Mouse (Mus musculus) liver, adult 2 months (tissue): ENCODE data around the gene Rapgef2. TPM values are rescaled to one million over a fixed set of nuclear protein-coding genes. Genes with fewer than 3 reads are reported as not detected.

ENCODE experiments used
- DNase-seq: peaks from one replicate; pipeline ENCODE4 v3.0.0-alpha.2; 2011; ENCODE audit warnings: low read depth, low spot score; ENCODE audit errors: extremely low read depth
- H3K27ac ChIP-seq: fragments of 200-500 bp; replicated peaks from 2 replicates; pipeline ENCODE4 v1.5.1; 2012; ENCODE audit warnings: low read depth, mild to moderate bottlenecking, control low read depth, inconsistent platforms, low read length; ENCODE audit not compliant: insufficient read depth
- H3K27me3 ChIP-seq: fragments of 200-500 bp; 2 replicates; pipeline ENCODE4 v1.6.1; 2012; ENCODE audit warnings: mild to moderate bottlenecking, moderate library complexity, low read length, inconsistent platforms; ENCODE audit not compliant: control insufficient read depth, insufficient read depth
- H3K36me3 ChIP-seq: fragments of 200-500 bp; 2 replicates; pipeline ENCODE4 v1.6.1; 2012; ENCODE audit warnings: low read length, inconsistent platforms; ENCODE audit not compliant: control insufficient read depth, insufficient read depth
- H3K4me1 ChIP-seq: fragments of 200-500 bp; 2 replicates; pipeline ENCODE4 v1.6.1; 2011; ENCODE audit warnings: low read length; ENCODE audit not compliant: control insufficient read depth, insufficient read depth
- H3K4me3 ChIP-seq: fragments of 200-500 bp; 2 replicates; pipeline ENCODE4 v1.5.1; 2011; ENCODE audit warnings: low read depth, mild to moderate bottlenecking, control low read depth, low read length, moderate library complexity; ENCODE audit not compliant: insufficient read depth
- H3K79me2 ChIP-seq: fragments of 200-500 bp; 2 replicates; pipeline ENCODE4 v1.6.1; 2012; ENCODE audit warnings: inconsistent platforms, mild to moderate bottlenecking, low read length, moderate library complexity; ENCODE audit not compliant: control insufficient read depth, insufficient read depth
- H3K9ac ChIP-seq: fragments of 200-500 bp; 2 replicates; pipeline ENCODE4 v1.6.1; 2012; ENCODE audit warnings: low read depth, mild to moderate bottlenecking, control low read depth, inconsistent platforms, low read length
- CTCF ChIP-seq: fragments of 200-500 bp; IDR thresholded peaks from 2 replicates; pipeline ENCODE4 v1.5.1; 2011; ENCODE audit warnings: low read depth, low read length, control low read depth
- POLR2A ChIP-seq: fragments of 200-500 bp; IDR thresholded peaks from 2 replicates; pipeline ENCODE4 v1.6.1; 2011; ENCODE audit warnings: low read length, control low read depth; ENCODE audit not compliant: insufficient read depth; ENCODE audit errors: extremely low read depth
- WGBS: fragments of 180-500 bp; shearing (Covaris S2); methylation state at CpG from one replicate; pipeline ENCODE4 v1.1.7; 2018; 5-methylcytosine and 5-hydroxymethylcytosine counted together
- polyA plus RNA-seq: library from polyadenylated mRNA; depleted of rRNA; stranded (reverse); fragments of >200 nt; gene quantifications from 2 replicates; pipeline ENCODE4 v1.2.3, GENCODE M21; 2012; rRNA removed
- total RNA-seq: library from RNA; depleted of rRNA; stranded (reverse); fragments of >200 nt; gene quantifications from 2 replicates; pipeline ENCODE4 v1.2.3, GENCODE M21; 2014; rRNA removed

The Rapgef2 gene
- 15.3 and 21.1 TPM in 2 replicates for total RNA-seq
- polyA plus RNA-seq = 3.1 and 4.2 TPM in 2 replicates

- Histone ChIP-seq H3K4me3 (peak within 1 kb of the TSS; percentile 94), H3K36me3 (no peaks in the 10 kb centered on the region), H3K9ac (peak within 1 kb of the TSS; percentile 96), H3K27ac (peak within 1 kb of the TSS; percentile 89), H3K79me2 (peaks cover 31% of the 10 kb centered on the region), H3K4me1 (peaks cover 18% of the 10 kb centered on the region), H3K27me3 (no peaks in the 10 kb centered on the region)
- WGBS = under 1% methylated on average over 91 of the region's 97 CpGs
- TF ChIP-seq POLR2A = 0 out of 2 replicates have a peak, but pooled peaks have one; percentile 24
- TF ChIP-seq CTCF = peak; percentile 30; the same call in 1 of the 2 replicates
- DNase-seq = peak; percentile 56
Observed at GRCm38 (mm10) chr3:79286376-79287107, at the start of gene Rapgef2. Rapgef2 (minus strand) TSS chr3:79286517.

GRCm38 (mm10) chr3:79333643-79334200, 47.4 kb upstream of the Rapgef2 start:
- Histone ChIP-seq H3K4me1 (peaks cover 7% of the 10 kb centered on the region), H3K79me2 (no peaks in the 10 kb centered on the region), H3K27ac (no peak overlapping the region), H3K4me3 (no peak overlapping the region), H3K9ac (no peak overlapping the region), H3K27me3 (no peaks in the 10 kb centered on the region), H3K36me3 (no peaks in the 10 kb centered on the region)
- 67% methylated on average over 8 of the region's 8 CpGs for WGBS
- TF ChIP-seq POLR2A (no peak), CTCF (no peak)
- DNase-seq = peak; percentile 63

GRCm38 (mm10) chr3:79333051-79333450, 46.7 kb upstream of the Rapgef2 start:
- no peak overlapping the region for H3K4me3 ChIP-seq
- TF ChIP-seq POLR2A (no peak), CTCF (no peak)
- H3K36me3 ChIP-seq = no peaks in the 10 kb centered on the region
- no peak overlapping the region for H3K9ac ChIP-seq
- H3K27me3 ChIP-seq = no peaks in the 10 kb centered on the region
- peak; percentile 60 for DNase-seq
- peaks cover 7% of the 10 kb centered on the region for H3K4me1 ChIP-seq
- H3K27ac ChIP-seq = no peak overlapping the region
- 28% methylated on average over 7 of the region's 7 CpGs for WGBS
- no peaks in the 10 kb centered on the region for H3K79me2 ChIP-seq

- H3K27me3 ChIP-seq = no peaks in the 10 kb centered on the region
- H3K4me1 ChIP-seq = peaks cover 3% of the 10 kb centered on the region
- no peak for TF ChIP-seq CTCF
- no peak for TF ChIP-seq POLR2A
- H3K27ac ChIP-seq = no peak overlapping the region
- H3K4me3 ChIP-seq = no peak overlapping the region
- 73% methylated on average over 8 of the region's 8 CpGs for WGBS
- no peaks in the 10 kb centered on the region for H3K79me2 ChIP-seq
- H3K36me3 ChIP-seq = no peaks in the 10 kb centered on the region
- DNase-seq = no peak
- H3K9ac ChIP-seq = no peak overlapping the region
Observed at GRCm38 (mm10) chr3:79329691-79330315, 43.5 kb upstream of the Rapgef2 start.

- no peak overlapping the region for H3K27ac ChIP-seq
- 53% methylated on average over 10 of the region's 10 CpGs for WGBS
Observed at GRCm38 (mm10) chr3:79324697-79325526, 38.6 kb upstream of the Rapgef2 start.

More at GRCm38 (mm10) chr3:79324697-79325526, 38.6 kb upstream of the Rapgef2 start:
- H3K36me3 ChIP-seq = no peaks in the 10 kb centered on the region
- no peak overlapping the region for H3K4me3 ChIP-seq
- H3K4me1 ChIP-seq = no peaks in the 10 kb centered on the region
- H3K79me2 ChIP-seq = no peaks in the 10 kb centered on the region
- no peak for DNase-seq
- no peak for TF ChIP-seq POLR2A
- no peak for TF ChIP-seq CTCF
- no peaks in the 10 kb centered on the region for H3K27me3 ChIP-seq
- no peak overlapping the region for H3K9ac ChIP-seq
